Comparison of ENCODE assay signal across 8 mouse cellular contexts in the genomic region with DNA sequence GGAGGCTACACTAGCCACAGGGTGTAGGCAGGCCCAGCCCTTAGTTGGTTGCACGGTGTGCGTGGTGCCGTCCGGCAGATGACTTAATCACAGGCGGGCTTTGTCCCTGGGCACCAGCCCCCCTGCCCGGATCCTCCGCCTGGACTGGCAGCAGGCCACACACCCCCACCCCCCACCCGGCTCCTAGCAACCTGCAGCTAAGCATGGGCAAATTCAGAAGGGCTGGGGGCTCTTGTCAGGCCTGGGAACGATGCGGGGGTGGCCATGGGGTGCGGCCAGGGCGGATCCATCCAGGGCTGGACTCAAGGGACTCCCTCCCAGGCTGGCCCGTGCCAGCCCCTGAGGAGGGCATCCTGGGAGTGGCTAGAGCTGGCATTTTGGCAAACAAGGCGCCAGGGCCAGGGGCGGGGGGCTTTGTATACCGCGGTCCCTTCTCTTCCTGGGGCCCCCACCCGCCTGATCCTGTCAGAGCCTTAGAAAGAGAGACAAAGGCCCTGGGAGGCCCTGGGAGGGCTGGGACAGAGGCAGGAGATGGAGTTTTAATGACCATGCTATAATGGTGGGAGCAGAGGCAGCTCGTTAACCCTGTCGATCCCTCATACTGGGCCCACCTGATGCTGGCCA. TPM values are rescaled to one million over a fixed set of nuclear protein-coding genes. Genes with fewer than 3 reads are reported as not detected.
A peak's percentile ranks its signal among the peaks of the same experiment; 100 is the strongest.
DNase-seq lines count a peak whose midpoint lies in the region; ATAC-seq and TF ChIP-seq lines count a peak whose summit lies in the region.

No protein-coding gene starts in this region.

- H3K9me3 ChIP-seq in intestine, embryonic 16.5 days (ENCODE audit: control insufficient read depth, low read length) = no peaks in the 10 kb centered on the region
- H3K9me3 ChIP-seq in intestine, postnatal 0 days (ENCODE audit: control insufficient read depth) = no peaks in the 10 kb centered on the region
- no peaks in the 10 kb centered on the region for H3K9me3 ChIP-seq in forebrain, embryonic 11.5 days (ENCODE audit: control insufficient read depth, low read length)
- H3K9me3 ChIP-seq in hindbrain, embryonic 14.5 days (ENCODE audit: control insufficient read depth, low read length) = no peaks in the 10 kb centered on the region
- no peaks in the 10 kb centered on the region for H3K9me3 ChIP-seq in midbrain, embryonic 12.5 days

- ATAC-seq in intestine, embryonic 16.5 days = peak; percentile 32; the same call in 1 of the 2 replicates
- ATAC-seq in intestine, postnatal 0 days = no peak
- ATAC-seq in forebrain, embryonic 11.5 days (replicated peaks; ENCODE audit: low FRiP score) = peak; percentile 83
- ATAC-seq in hindbrain, embryonic 14.5 days (ENCODE audit: low FRiP score) = peak; percentile 91
- ATAC-seq in midbrain, embryonic 12.5 days (ENCODE audit: low FRiP score, low read depth) = peak; percentile 91

- peak; percentile 89 for DNase-seq in forebrain, embryonic 11.5 days (ENCODE audit: low spot score)
- peak; percentile 62 for DNase-seq in hindbrain, embryonic 14.5 days (ENCODE audit: low spot score)
- DNase-seq in left cerebral cortex, adult 9 months (ENCODE audit: low spot score in 2 of 2) = no peak
- no peak for DNase-seq in layer of hippocampus, adult 8-10 months (ENCODE audit: low spot score in 2 of 2)
- DNase-seq in layer of hippocampus, adult 9-10 months (ENCODE audit: low spot score) = no peak

- H3K4me2 ChIP-seq in intestine, embryonic 16.5 days (ENCODE audit: low read depth, low read length) = no peak overlapping the region
- no peak overlapping the region for H3K4me2 ChIP-seq in intestine, postnatal 0 days (replicated peaks; ENCODE audit: low read depth)
- peak overlapping the region; percentile 42 for H3K4me2 ChIP-seq in forebrain, embryonic 11.5 days (ENCODE audit: low read depth, low read length, severe bottlenecking)
- H3K4me2 ChIP-seq in hindbrain, embryonic 14.5 days (replicated peaks) = peak overlapping the region; percentile 23; the same call in 1 of the 2 replicates
- peak overlapping the region; percentile 43 for H3K4me2 ChIP-seq in midbrain, embryonic 12.5 days (replicated peaks)

- TF ChIP-seq CTCF in intestine, postnatal 0 days (IDR thresholded peaks at IDR 0.05; ENCODE audit: low read depth) = no peak

- no peaks in the 10 kb centered on the region for H3K36me3 ChIP-seq in intestine, embryonic 16.5 days (ENCODE audit: control insufficient read depth, insufficient read depth, low read length)
- no peaks in the 10 kb centered on the region for H3K36me3 ChIP-seq in intestine, postnatal 0 days (ENCODE audit: control insufficient read depth, insufficient read depth)
- no peaks in the 10 kb centered on the region for H3K36me3 ChIP-seq in forebrain, embryonic 11.5 days (ENCODE audit: control insufficient read depth, insufficient read depth, low read length)
- H3K36me3 ChIP-seq in hindbrain, embryonic 14.5 days (replicated peaks; ENCODE audit: control insufficient read depth, insufficient read depth) = no peaks in the 10 kb centered on the region
- H3K36me3 ChIP-seq in midbrain, embryonic 12.5 days = no peaks in the 10 kb centered on the region

- H3K27me3 ChIP-seq in intestine, embryonic 16.5 days (replicated peaks; ENCODE audit: control insufficient read depth, insufficient read depth, low read length) = no peaks in the 10 kb centered on the region
- H3K27me3 ChIP-seq in intestine, postnatal 0 days (replicated peaks; ENCODE audit: control insufficient read depth, insufficient read depth, low read length) = 0 out of 2 replicates have a peak, but pooled peaks cover 7% of the 10 kb centered on the region
- H3K27me3 ChIP-seq in forebrain, embryonic 11.5 days (ENCODE audit: control insufficient read depth, insufficient read depth, low read length) = peaks cover 25% of the 10 kb centered on the region
- H3K27me3 ChIP-seq in hindbrain, embryonic 14.5 days (ENCODE audit: control insufficient read depth, insufficient read depth, low read length) = peaks cover 20% of the 10 kb centered on the region
- H3K27me3 ChIP-seq in midbrain, embryonic 12.5 days = peaks cover 91% of the 10 kb centered on the region

- WGBS in intestine, embryonic 16.5 days = 59% methylated on average over 20 of the region's 20 CpGs
- 69% methylated on average over 20 of the region's 20 CpGs for WGBS in intestine, postnatal 0 days
- WGBS in forebrain, embryonic 11.5 days = 19% methylated on average over 19 of the region's 20 CpGs
- WGBS in hindbrain, embryonic 14.5 days = 10% methylated on average over 20 of the region's 20 CpGs
- 8% methylated on average over 20 of the region's 20 CpGs for WGBS in midbrain, embryonic 12.5 days

- H3K27ac ChIP-seq in intestine, embryonic 16.5 days (ENCODE audit: low read length) = no peak overlapping the region
- no peak overlapping the region for H3K27ac ChIP-seq in intestine, postnatal 0 days (ENCODE audit: low read depth, low read length)
- H3K27ac ChIP-seq in forebrain, embryonic 11.5 days (ENCODE audit: low read depth, low read length) = peak overlapping the region; percentile 85
- peak overlapping the region; percentile 79; the same call in 1 of the 2 replicates for H3K27ac ChIP-seq in hindbrain, embryonic 14.5 days
- peak overlapping the region; percentile 68 for H3K27ac ChIP-seq in midbrain, embryonic 12.5 days (replicated peaks)

- H3K4me1 ChIP-seq in intestine, embryonic 16.5 days (ENCODE audit: control insufficient read depth, insufficient read depth, low read length) = peaks cover 26% of the 10 kb centered on the region
- 0 out of 2 replicates have a peak, but pooled peaks cover 4% of the 10 kb centered on the region for H3K4me1 ChIP-seq in intestine, postnatal 0 days (replicated peaks; ENCODE audit: control insufficient read depth, insufficient read depth, low read length)
- peaks cover 44% of the 10 kb centered on the region for H3K4me1 ChIP-seq in forebrain, embryonic 11.5 days (replicated peaks; ENCODE audit: control insufficient read depth, insufficient read depth, low read length)
- H3K4me1 ChIP-seq in hindbrain, embryonic 14.5 days (replicated peaks; ENCODE audit: control insufficient read depth, insufficient read depth, low read length) = peaks cover 28% of the 10 kb centered on the region
- H3K4me1 ChIP-seq in midbrain, embryonic 12.5 days = peaks cover 72% of the 10 kb centered on the region

- 0 out of 2 replicates have a peak overlapping the region, but pooled peaks have one; percentile 19 for H3K9ac ChIP-seq in intestine, embryonic 16.5 days (ENCODE audit: low read depth, low read length)
- H3K9ac ChIP-seq in intestine, postnatal 0 days (ENCODE audit: low read depth, low read length) = no peak overlapping the region
- peak overlapping the region; percentile 50 for H3K9ac ChIP-seq in forebrain, embryonic 11.5 days (ENCODE audit: low read length)
- peak overlapping the region; percentile 33; the same call in 1 of the 2 replicates for H3K9ac ChIP-seq in hindbrain, embryonic 14.5 days
- H3K9ac ChIP-seq in midbrain, embryonic 12.5 days (replicated peaks) = peak overlapping the region; percentile 26; the same call in 1 of the 2 replicates

- no peak overlapping the region for H3K4me3 ChIP-seq in intestine, embryonic 16.5 days (ENCODE audit: low read length)
- no peak overlapping the region for H3K4me3 ChIP-seq in intestine, postnatal 0 days (ENCODE audit: low read depth, low read length)
- H3K4me3 ChIP-seq in forebrain, embryonic 11.5 days (ENCODE audit: low read depth, low read length) = no peak overlapping the region
- H3K4me3 ChIP-seq in hindbrain, embryonic 14.5 days (replicated peaks; ENCODE audit: low read length) = no peak overlapping the region
- H3K4me3 ChIP-seq in midbrain, embryonic 12.5 days = 0 out of 2 replicates have a peak overlapping the region, but pooled peaks have one; percentile 3

RNA-seq across cellular contexts. Expression of a gene that starts 31.1 kb away (rescaled TPM):
- polyA plus RNA-seq in intestine, embryonic 16.5 days (2015; fragmentation: Nextera tagmentation; extraction: Ambion mirVana) = 35.7 and 36.9 TPM in 2 replicates
- 18.5 and 18.8 TPM in 2 replicates for polyA plus RNA-seq in intestine, postnatal 0 days (2015; fragmentation: Nextera tagmentation; extraction: Ambion mirVana)
- polyA plus RNA-seq in forebrain, embryonic 11.5 days (2014; fragmentation: Nextera tagmentation; extraction: Ambion mirVana) = 39.3 and 41.8 TPM in 2 replicates
- 27.5 and 28.8 TPM in 2 replicates for polyA plus RNA-seq in hindbrain, embryonic 14.5 days (2014; fragmentation: Nextera tagmentation; extraction: Ambion mirVana)
- polyA plus RNA-seq in midbrain, embryonic 12.5 days (2016; fragmentation: Nextera tagmentation; extraction: Ambion mirVana) = 31.8 and 37.5 TPM in 2 replicates
- 10 to 100 TPM; 22.4 to 25.7 (median 25.2) TPM for total RNA-seq in layer of hippocampus, adult 8-10 months (2022)

RNA-seq across cellular contexts. Expression of a gene that starts 31.4 kb away (rescaled TPM):
- polyA plus RNA-seq in intestine, embryonic 16.5 days (2015; fragmentation: Nextera tagmentation; extraction: Ambion mirVana) = 130 and 144 TPM in 2 replicates
- polyA plus RNA-seq in intestine, postnatal 0 days (2015; fragmentation: Nextera tagmentation; extraction: Ambion mirVana) = 37.3 and 39.3 TPM in 2 replicates
- 331 and 332 TPM in 2 replicates for polyA plus RNA-seq in forebrain, embryonic 11.5 days (2014; fragmentation: Nextera tagmentation; extraction: Ambion mirVana)
- 32.3 and 41.0 TPM in 2 replicates for polyA plus RNA-seq in hindbrain, embryonic 14.5 days (2014; fragmentation: Nextera tagmentation; extraction: Ambion mirVana)
- polyA plus RNA-seq in midbrain, embryonic 12.5 days (2016; fragmentation: Nextera tagmentation; extraction: Ambion mirVana) = 203 and 205 TPM in 2 replicates
- 1 to 10 TPM; 4.1 to 7.2 (median 4.4) TPM for total RNA-seq in layer of hippocampus, adult 8-10 months (2022)

RNA-seq across cellular contexts. Expression of a gene that starts 32.1 kb away (rescaled TPM):
- 9.0 and 9.8 TPM in 2 replicates for polyA plus RNA-seq in intestine, embryonic 16.5 days (2015; fragmentation: Nextera tagmentation; extraction: Ambion mirVana)
- 2.6 and 3.5 TPM in 2 replicates for polyA plus RNA-seq in intestine, postnatal 0 days (2015; fragmentation: Nextera tagmentation; extraction: Ambion mirVana)
- polyA plus RNA-seq in forebrain, embryonic 11.5 days (2014; fragmentation: Nextera tagmentation; extraction: Ambion mirVana) = 100 and 105 TPM in 2 replicates
- polyA plus RNA-seq in hindbrain, embryonic 14.5 days (2014; fragmentation: Nextera tagmentation; extraction: Ambion mirVana) = 46.5 and 47.2 TPM in 2 replicates
- polyA plus RNA-seq in midbrain, embryonic 12.5 days (2016; fragmentation: Nextera tagmentation; extraction: Ambion mirVana) = 66.2 and 88.3 TPM in 2 replicates
- 100 to 1,000 TPM; 116 to 143 (median 125) TPM for total RNA-seq in layer of hippocampus, adult 8-10 months (2022)

RNA-seq across cellular contexts. Expression of a gene that starts 37.0 kb away (rescaled TPM):
- polyA plus RNA-seq in intestine, embryonic 16.5 days (2015; fragmentation: Nextera tagmentation; extraction: Ambion mirVana) = 164 and 184 TPM in 2 replicates
- 91.4 and 92.9 TPM in 2 replicates for polyA plus RNA-seq in intestine, postnatal 0 days (2015; fragmentation: Nextera tagmentation; extraction: Ambion mirVana)
- 295 and 321 TPM in 2 replicates for polyA plus RNA-seq in forebrain, embryonic 11.5 days (2014; fragmentation: Nextera tagmentation; extraction: Ambion mirVana)
- 115 and 125 TPM in 2 replicates for polyA plus RNA-seq in hindbrain, embryonic 14.5 days (2014; fragmentation: Nextera tagmentation; extraction: Ambion mirVana)
- 231 TPM in 2 replicates for polyA plus RNA-seq in midbrain, embryonic 12.5 days (2016; fragmentation: Nextera tagmentation; extraction: Ambion mirVana)
- total RNA-seq in layer of hippocampus, adult 8-10 months (2022) = 10 to 100 TPM; 18.1 to 28.3 (median 23.1) TPM

RNA-seq across cellular contexts. Expression of a gene that starts 59.6 kb away (rescaled TPM):
- polyA plus RNA-seq in intestine, embryonic 16.5 days (2015; fragmentation: Nextera tagmentation; extraction: Ambion mirVana) = 0.15 and 0.32 TPM in 2 replicates
- polyA plus RNA-seq in intestine, postnatal 0 days (2015; fragmentation: Nextera tagmentation; extraction: Ambion mirVana) = 0.42 and 0.52 TPM in 2 replicates
- 0.48 and 0.55 TPM in 2 replicates for polyA plus RNA-seq in forebrain, embryonic 11.5 days (2014; fragmentation: Nextera tagmentation; extraction: Ambion mirVana)
- polyA plus RNA-seq in hindbrain, embryonic 14.5 days (2014; fragmentation: Nextera tagmentation; extraction: Ambion mirVana) = 0.64 and 0.77 TPM in 2 replicates
- polyA plus RNA-seq in midbrain, embryonic 12.5 days (2016; fragmentation: Nextera tagmentation; extraction: Ambion mirVana) = 0.93 and 1.0 TPM in 2 replicates
- 1 to 10 TPM in 2 of 4 experiments, under 1 TPM in 2; 0.61 to 1.1 (median 0.89) TPM for total RNA-seq in layer of hippocampus, adult 8-10 months (2022)

Comparison
In these comparisons a context has a peak if more than half of its experiments do, and no peak if none do; other contexts are left out.
1. H3K27ac ChIP-seq: peak in forebrain, embryonic 11.5 days (single experiment), hindbrain, embryonic 14.5 days (single experiment) and midbrain, embryonic 12.5 days (single experiment); none in intestine, embryonic 16.5 days (single experiment) and intestine, postnatal 0 days (single experiment).
2. H3K4me2 ChIP-seq: peak in forebrain, embryonic 11.5 days (single experiment), hindbrain, embryonic 14.5 days (single experiment) and midbrain, embryonic 12.5 days (single experiment); none in intestine, embryonic 16.5 days (single experiment) and intestine, postnatal 0 days (single experiment).
3. DNase-seq: peak in forebrain, embryonic 11.5 days (single experiment) and hindbrain, embryonic 14.5 days (single experiment); none in left cerebral cortex, adult 9 months (0 of 2), layer of hippocampus, adult 8-10 months (0 of 2) and layer of hippocampus, adult 9-10 months (single experiment).